Mouse (Mus musculus) layer of hippocampus, adult 9-10 months (tissue): ENCODE measurements around the gene Cfap97d1.

Experiments
- DNase-seq: peaks from one replicate; pipeline ENCODE4 v3.0.0; 2022; ENCODE audit warnings: low spot score

Gene Cfap97d1

DNA sequence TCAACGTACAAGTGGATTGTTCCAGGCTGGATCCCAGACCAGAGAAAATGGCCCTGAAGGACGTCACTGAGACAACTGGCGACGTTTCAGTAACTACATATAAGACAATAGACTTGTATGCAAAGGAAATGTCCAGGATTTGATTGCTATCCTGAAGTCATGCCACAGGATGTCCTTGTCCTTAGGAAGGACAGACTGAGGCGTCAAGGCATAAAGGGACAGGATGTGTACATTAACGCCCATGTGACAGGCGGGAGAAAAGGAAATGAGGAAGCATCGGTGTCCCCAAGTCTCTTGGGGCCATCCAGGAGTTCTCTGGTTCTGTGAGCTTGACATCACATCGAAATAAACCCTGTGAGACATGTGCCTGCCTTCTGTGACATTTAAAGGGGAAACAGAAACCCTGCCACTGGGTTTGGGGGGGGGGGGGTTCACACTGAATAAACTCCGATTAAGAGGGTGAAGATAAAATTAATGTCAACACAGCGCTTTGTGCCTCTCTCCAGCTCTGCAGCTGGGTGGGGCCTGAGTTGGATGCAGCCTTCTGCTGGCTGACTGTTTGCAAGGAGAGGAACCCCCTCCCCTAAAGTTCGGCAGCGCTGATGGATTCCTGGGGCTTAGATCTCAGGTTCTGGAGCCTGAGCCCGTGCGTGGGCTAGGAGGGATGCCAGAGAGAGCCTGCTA is 25.0 kb downstream of the Cfap97d1 start:
- DNase-seq = no peak

DNA sequence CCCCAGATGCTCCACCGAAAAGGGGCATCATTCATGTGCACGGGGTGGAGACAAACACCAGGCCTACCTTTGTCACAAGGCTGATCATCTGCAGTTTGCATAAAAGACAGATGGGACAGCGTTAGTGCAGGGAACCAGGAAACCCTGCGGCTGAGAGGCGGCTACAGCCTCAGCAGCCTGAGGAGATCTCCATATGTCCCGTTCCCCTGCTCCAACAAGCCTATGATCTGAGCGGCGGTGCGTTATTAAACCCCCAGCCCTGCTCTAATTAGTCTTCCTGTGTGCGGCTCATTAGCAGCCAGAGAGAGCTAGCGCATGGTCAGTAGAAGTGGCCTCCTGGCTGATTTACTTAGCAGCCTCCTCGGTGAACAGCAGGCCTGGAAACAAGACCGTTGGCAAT is 26.1 kb downstream of the Cfap97d1 start:
- DNase-seq = no peak

DNA sequence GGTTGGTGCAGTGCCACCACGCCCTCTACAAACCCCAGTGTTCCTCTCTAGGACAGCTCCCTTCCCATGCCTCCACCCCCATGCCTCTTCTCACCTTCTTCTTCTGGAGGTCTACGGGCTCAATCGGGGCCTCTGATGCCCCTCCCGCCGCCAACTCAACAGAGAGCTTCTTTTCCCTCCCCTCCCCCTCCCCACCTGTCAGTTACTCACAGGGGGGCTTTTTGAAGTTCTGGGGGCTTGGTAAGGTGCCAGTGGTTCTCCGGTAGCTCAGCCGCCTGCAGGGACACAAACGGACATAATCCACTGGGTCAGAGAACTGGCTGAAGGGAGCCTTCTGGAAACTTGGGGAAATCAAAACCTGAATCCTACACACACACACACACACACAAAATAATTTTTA is 27.4 kb downstream of the Cfap97d1 start:
- no peak for DNase-seq

DNA sequence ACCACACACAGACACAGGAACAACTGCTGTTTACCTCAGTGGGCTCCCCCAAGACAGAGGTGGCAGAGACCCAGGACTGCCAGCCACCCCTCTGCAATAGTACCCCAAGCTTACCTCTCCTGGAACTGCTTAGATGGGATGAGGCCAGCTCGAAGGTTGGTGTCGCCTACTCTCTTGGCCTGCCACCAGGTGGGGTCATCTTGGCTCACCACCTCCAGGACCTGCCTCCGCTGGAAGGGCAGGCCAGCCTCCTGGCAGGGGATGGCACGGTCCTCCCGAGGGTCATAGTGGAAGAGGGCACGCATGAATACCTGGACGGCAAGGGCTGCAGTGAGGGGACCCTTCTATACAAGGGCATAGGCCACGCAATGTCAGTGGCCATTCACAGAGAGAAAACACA is 29.1 kb downstream of the Cfap97d1 start:
- no peak for DNase-seq

DNA sequence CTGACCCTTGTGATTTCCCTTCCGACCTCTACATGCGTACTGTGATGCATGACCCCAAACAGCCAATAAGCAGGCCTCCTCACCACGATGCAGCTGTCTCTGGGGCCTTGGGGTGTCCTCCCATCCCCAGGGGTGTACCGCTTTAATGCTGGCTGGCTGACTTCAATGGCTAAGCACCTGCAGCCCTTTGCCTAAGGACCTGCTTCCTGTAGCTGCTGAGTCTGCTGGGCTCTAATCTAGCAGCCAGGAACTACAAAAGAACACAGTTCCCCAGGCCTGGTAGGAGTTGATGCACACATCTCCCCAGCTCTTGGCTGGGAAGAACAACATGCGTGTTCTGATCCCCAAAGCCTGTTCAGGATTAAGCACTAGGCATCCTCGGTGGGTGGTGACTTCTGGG is 31.4 kb downstream of the Cfap97d1 start:
- no peak for DNase-seq

DNA sequence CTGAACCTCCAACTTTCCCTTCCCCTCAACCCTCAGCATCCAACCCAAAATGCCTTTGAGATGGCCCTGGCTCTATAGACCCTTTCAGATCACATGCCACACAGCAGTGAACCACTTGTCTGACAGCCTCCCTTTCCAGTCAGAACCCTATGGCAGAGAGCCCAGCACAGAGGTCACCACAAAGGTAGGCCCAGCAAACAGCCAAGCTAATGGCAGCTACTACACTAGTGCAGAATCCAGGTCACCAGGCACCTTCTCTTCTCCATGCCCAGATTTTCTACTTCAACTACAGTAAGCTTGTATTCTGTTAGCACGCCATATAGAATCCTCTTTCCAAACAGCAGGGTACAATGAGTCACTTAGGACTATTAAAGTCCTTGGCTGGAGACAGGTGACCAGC is 32.1 kb downstream of the Cfap97d1 start:
- DNase-seq = no peak

DNA sequence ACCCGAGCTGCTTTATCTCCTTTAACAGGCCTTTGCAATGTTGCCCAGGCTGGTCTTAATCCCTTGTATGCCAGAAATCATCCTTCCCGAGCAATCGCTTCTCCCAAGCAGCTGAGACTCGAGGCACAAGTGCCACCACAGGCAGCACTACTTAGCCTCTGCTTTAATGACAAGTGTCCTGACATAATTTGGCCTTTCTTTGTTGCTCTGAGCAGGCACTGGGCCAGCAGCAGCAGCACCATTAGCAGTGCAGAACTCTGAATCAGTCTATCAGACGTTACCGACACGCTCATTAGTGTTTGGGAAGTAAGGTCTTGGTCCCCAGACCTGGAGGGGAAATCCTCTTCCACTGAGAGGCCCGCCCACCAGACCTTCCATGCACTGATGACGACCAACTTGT is 35.7 kb downstream of the Cfap97d1 start:
- DNase-seq = no peak

DNA sequence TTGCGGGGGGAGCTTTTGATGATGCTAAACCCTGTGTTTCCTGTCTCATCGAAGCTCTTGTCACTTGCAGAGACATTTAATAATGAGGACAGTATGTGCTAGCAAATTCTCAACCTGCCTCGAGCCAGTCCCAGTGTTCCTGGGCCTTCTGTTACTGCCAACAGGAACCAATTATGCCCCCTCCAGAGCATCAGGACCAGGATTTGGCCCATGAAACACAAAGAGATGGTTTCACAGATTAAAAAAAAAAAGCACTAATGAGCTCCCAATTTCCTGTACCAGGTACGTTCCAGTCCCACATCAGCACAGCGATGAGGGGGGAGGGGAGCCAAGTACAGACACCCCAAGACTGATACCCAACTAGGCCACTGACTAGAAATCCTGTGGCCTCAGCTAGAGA is 37.1 kb downstream of the Cfap97d1 start:
- no peak for DNase-seq

DNA sequence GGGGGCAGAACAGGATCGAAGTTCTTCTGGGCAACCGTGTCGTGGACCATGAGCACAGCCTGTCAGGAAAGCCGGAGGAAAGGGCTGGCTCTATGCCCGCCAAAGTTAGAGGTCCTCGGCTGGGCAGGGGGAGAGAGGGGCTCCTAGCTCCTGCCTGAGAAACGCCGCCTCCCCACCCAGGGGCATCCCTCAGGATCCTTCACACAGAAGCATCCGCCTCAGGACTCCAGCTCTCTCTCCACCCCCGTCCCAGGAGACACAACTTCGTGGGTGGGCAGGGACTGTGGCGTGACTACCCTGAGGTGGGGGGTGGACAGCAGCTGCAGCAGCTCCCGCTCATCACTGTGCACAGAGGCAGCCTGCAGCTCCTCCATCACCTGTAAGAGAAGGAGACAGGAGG is 39.3 kb downstream of the Cfap97d1 start:
- no peak for DNase-seq

DNA sequence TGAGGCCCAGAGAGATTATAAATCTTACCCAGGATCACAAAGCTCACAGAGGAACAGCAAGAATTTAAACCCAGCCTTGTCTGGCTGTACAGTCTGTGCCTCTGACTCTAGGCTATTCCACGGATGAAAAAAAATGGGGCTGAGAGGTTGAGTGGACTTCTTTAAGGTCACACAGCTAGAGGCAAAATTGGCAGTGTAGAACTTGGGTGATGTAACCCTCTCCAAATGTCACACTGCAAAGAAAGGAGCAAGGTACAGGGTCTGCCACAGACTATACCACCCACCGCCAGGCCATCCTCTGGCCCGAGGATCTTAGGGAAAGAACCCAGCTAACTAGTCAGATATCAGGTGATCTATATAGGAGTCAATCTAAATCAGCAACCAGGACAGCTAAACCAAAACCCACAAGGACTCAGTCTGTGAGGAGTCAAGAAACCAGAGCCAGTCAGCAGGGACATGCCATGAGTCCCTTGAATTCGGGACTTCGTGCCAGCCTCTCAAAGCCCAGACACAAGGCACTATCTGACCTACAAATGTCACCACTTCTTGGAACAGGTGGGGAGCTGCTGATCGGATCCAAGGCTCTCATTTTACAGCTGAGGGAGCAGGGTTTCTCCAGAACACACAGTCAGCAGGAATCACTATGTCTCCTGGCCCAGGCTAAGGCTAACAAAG is 40.1 kb downstream of the Cfap97d1 start:
- DNase-seq = no peak

DNA sequence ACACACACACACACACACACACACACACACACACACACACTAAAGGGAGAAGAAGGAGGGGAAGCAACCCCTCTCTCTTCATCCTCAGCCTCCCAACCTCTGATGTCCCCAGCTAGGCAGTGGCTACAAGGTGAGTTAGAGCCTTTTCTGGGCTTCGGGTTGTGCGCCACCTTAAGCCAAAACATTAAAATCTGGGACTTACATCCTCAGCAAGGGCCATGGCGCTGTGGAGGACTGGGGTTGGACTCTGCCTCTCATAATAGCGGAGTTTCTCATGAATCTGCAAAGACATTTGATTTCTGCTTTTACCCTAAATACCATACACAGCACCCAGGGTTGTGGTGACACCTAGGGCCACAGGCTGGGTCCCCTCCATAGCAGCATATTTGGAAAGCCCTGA is 40.8 kb downstream of the Cfap97d1 start:
- no peak for DNase-seq

DNA sequence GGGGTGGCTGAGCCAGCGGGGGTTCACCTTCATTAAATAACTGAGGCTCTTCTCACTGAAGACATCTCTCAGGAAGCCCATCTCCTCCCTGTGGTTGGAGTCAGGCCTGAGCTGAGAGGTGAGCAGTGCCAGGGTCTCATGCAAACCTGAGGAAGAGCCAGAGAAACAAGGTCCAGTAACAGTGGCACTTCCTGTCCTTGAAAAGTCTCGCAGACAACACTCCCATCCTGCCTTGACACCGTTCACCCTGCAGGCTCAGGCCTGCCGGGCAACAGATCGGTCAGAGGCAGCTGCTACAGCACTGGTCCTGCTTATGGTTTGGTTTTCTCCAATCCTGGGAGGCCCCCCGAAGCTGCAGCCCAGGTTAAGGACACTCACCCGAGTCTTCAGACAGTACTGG is 41.3 kb downstream of the Cfap97d1 start:
- DNase-seq = no peak

DNA sequence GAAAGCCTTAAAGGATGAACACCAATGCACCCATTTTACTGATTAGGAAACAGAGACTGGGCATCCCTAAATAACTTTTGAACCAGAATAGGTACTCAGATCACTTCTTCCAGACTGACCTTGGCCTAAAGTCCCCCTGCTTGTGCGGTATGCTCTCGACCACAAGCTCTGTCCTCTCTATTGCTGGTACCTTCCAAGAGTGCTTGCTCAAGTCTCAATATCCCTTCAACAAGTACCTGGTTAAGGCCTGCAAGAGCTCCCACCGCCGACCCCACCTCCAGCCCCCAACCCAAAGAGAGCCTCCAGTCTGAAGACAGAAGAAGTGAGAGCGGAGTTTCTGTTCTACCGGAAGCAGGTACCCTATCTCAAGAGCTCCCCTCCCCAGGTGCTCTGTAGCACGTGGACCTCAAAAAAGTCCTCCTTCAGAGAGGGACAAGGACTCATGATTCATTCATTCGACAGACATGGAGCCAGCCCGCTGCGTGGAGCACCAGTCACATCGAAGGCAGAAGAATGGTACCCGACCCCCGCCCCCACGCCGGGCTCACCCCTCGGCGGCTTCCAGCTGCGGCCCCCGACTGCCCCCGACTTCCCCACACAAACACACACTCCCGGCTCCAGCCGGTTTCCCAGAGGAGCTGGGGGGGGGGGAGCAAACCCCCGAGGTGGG is 42.0 kb downstream of the Cfap97d1 start:
- DNase-seq = no peak

DNA sequence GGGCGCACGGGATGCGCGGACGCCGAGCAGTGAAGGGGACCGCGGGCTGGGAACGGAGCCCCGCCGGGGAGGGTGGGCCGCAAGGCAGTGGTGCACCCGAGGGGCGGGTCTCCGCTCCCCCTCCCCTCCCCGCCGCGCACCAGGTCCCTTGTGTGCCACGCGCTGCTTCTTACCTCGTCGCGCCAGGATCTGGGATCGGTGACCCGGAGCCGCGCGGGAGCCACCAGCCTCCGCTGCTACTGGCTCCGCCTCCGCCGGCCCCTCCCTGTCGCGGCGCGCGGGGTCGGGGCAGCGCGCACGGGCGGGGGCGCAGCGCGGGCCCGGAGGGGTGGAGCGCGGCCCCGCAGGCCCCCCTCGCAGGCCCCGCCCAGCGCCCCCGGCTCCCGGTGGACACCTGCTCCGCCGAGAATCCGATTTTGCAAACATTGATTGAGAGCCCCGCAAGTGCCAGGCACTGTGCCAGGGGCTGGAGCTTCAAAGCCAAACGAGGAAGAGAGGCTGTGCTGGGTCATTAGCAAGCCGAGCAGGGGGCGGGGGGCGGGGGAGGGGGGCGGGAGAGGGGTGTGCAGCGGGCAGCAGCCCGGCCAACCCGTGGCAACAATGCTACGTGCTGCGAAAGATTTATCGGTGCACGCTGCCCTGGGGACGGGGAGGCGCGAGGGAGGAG is 42.7 kb downstream of the Cfap97d1 start:
- no peak for DNase-seq

DNA sequence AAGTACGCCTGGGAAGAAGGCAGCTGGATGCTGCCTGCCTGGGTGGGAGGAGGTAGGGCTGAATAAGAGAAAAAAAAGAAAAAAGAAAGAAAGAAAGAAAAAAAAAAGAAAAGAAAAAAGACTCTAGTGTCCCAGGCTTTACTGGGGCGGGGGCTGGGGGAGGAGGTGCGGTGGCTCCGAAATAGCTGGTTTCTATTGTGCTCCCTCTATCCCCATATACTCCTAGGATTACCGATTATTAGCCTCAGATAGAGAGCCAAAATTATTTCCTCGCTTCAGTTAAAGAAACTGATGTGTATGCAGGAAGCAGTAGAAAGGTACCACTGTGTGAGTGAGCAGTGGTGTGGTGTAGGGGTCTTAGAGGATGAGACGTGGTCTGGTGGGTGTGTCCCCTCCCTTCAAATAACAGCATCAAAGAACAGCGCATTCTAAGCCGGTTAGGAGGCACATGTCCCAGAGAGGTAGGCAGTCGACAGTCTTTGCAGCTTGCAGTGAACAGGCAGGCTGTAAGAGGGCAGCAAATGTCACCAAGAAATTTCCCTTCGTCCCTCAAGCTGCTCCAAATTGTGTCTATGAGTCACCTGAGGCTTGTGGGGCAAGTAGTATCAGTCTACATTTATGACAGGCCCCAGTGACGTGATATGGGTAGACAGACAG is 43.4 kb downstream of the Cfap97d1 start:
- DNase-seq = no peak

DNA sequence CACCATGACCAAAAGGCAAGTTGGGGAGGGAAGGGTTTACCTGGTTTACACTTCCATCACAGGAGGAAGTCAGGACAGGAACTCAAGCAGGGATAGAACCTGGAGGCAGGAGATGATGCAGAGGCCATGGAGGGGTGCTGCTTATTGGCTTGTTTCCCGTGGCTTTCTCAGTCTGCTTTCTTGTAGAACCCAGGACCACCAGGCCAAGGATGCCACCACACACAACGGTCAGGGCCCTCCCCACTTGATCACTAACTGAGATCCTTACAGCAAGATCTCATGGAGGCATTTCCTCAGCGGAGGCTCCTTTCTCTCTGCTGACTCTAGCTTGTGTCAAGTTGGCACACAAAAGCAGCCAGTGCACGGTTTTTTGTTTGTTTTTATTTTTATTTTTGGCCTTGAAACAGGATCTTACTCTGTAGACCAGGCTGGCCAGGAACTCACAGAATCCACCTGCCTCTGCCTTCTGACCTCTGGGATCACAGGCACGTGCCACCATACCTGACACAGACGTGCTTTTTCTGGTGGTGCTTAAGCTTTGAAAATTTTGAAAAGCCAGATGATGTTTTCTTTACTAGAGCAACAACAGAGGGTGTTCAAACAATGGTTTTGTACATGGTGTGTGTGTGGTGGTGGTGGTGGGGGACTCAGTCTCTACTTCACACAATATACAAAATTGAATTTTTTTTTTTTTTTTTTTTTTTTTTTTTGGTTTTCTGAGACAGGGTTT is 44.2 kb downstream of the Cfap97d1 start, which contains the start of gene Mpp3:
Mpp3 (minus strand) TSS at position 375 of the 730 bp plus-strand sequence.
- no peak for DNase-seq

DNA sequence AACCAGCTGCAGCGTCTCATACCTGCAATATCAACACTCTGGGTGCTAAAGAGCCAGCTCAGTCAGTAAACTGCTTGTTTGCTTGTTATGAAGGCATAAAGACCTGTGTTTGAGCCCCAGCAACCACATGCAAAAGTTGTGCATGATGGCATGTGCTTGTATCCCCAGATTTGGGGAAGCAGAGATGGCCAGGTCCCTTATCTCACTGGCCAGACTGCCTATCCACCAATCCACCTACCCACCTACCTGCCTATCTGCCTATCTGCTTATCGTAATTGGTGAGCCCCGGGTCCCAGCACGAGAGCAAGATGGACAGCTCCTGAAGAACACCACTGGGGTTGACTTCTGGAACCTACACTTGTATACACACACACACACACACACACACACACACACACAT is 45.2 kb downstream of the Cfap97d1 start:
- DNase-seq = no peak

DNA sequence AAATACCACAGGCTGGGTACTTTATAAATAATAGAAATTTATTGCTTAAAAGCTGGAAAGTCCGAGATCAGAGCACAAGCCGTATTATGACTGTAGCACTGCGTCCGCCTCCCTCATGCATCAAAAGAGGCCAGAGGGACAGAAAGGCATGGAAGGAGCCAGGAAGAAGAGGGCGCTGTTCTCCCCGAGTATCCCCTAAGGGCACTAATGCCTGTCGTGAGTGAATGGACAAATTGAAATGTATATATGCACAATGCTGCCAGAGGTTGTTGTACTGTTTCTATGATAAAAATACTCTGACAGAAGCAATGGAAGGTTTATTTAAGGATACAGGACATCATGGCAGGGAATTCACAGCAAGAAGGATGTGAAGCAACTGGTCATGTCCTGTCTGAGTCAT is 45.9 kb downstream of the Cfap97d1 start:
- DNase-seq = no peak

DNA sequence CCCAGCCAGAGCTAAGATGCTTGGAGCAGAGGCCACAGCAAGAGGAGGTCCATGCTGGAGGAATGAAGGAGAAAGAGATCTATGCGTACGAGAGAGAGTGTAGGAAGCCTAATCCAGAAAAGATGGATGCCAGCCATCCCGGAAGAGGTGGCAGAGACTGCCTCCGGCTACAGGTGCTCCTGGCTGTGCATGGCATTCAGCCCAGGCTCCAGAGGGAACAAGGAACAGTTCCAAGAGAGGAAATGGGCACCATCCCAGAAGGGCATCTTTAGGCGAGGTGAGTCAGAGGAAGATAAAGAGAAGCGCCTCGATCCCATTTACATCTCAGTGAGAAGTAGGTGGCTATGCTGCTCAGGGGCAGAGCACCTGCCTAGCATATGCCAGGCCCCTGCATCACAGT is 47.1 kb downstream of the Cfap97d1 start:
- DNase-seq = no peak

DNA sequence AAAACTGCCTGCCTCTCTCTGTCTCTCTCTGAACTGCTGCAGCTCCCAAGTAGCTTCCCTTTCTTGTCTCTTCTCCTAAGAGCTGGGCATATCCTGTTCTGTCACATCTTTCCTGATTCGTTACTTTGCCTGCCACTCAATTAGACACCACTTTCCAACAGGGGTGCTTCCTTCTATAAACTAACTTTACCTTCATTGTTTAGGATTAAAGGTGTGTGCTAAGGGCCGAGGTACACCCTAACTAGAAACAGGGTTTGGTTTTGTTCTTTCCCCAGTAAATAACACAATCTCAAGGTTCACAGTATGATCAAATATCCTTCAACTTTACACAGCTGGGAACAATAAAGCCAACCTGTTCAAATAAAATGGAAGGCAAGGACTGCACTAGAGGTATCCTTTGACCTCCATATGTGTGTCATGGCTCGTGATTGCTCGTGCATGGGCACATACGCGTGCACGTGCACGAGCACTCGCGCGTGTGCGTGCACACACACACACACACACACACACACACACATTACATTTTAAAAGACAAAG is 49.0 kb downstream of the Cfap97d1 start:
- no peak for DNase-seq

DNA sequence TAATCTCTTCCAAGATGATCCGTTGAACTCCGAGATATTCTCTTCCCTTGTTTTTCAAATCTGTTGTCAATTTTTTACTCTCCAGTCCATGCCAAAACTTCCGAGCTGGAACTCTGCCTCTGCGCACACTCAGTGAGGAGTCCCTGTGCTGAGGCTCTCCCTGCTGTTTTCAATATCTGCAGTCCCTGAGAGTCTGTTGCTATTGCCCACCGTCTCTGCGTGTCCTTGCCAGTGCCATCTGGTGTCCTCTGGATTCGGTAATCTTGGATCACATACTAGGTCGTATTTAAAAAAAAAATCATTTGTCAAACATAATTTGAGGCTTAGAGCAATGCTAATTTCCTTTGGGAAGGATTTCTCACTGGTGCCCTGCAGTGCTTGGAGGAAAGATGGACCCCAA is 50.8 kb downstream of the Cfap97d1 start:
- DNase-seq = no peak
